Mouse (Mus musculus) T-helper 17 cell (primary cell): Measurements from ENCODE around the gene Acvr1.

ENCODE experiments used
- in situ Hi-C, 2 experiments: fragments of 300-600 bp; cut with MboI, MseI; formaldehyde crosslinking; loops; 1 replicate in 1 of 2; 2 replicates in 1 of 2; pipeline ENCODE4 v1.15.1; 2025; ENCODE audit warnings: high pct_unique_total_duplicates in 2 of 2

Gene Acvr1

DNA sequence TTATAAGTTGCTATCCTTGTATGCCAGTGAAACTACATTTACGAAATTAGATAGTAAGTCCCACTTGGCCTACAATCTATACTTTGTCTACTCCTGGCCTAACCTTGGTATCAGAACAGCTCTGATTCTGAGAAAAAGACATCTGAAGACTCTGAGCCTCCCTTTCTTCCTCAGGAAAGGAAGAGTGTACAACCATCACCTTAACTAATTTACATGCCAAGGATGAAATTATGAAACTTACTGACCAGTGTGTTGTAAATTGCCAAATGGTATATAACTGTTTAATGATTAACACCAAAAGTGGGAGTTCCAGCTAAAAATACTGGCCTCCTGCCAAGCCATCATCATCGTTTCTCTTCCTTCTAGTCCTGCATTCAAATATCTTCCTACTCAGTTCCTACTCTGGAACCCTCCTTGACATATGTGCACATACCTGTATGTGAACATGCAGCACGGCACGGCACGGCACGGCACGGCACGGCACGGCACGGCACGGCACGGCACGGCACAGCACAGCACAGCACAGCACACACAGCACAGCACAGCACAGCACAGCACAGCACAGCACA, 141.4 kb downstream of the Acvr1 start:
- in situ Hi-C loops: no loop called here

DNA sequence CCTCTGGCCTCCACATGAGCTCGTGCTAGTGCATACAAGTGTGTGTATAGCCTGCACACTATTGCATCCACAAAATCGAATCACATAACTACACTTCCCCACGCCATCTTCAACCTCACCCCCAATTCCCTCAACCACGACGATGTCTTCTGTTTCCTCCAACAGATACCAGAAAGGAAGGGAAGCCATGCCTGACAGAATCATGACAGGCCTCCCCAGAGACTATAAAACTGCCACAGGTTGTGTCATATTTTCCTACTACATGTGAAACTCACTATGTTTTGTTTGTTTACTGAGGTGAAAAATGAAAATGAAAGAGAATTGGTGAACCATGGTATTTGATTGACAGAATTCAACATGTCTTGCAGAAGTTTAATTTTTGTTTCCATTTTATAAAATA, 143.6 kb downstream of the Acvr1 start:
- in situ Hi-C loops: loop anchor here in 1 of 2 experiments (25.0 kb wide), 1 partner anchor 211 kb away; no protein-coding TSS in a partner anchor

DNA sequence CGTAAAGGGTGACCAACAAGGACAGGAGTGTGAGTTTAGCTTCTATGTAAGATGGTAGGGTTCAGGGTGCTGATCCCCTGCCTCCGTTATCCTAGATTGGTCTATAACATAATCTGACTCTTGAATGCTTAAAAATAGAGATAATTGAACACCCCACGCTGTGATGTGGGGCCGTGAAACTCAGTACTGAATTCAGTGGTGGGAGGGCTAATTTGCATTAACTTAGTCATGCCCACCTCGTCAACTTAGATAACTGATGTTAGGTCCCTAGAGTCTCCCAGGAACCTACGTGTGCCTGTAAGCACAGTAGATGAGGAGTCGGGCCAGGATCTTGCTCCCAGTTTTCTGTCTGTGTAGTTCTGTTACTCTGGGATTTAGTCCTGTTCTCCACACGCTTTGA, 147.4 kb downstream of the Acvr1 start:
- in situ Hi-C loops: loop anchor here (5.0 to 25.0 kb wide), 3 partner anchors 207 to 395 kb away; no protein-coding TSS in a partner anchor

DNA sequence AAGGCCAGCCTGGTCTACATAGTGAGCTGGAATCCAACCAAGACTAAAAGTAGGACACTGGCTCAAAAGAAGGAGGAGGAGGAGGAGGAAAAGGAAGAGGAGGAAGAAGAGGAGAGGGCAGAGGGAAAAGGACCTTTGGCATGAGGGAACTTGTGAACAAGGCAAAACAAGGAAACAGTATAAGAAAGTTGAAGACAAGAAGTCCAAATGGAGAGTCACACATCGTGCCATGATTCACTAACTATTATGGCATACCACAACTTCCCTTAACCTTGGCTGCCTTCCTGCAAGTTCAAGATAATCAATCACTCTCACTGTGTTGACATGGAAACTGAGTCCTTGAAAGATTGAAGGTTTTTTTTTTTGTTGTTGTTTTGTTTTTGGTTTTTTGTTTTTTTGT, 148.8 kb downstream of the Acvr1 start:
- in situ Hi-C loops: loop anchor here (5.0 to 25.0 kb wide), 3 partner anchors 206 to 393 kb away; no protein-coding TSS in a partner anchor

DNA sequence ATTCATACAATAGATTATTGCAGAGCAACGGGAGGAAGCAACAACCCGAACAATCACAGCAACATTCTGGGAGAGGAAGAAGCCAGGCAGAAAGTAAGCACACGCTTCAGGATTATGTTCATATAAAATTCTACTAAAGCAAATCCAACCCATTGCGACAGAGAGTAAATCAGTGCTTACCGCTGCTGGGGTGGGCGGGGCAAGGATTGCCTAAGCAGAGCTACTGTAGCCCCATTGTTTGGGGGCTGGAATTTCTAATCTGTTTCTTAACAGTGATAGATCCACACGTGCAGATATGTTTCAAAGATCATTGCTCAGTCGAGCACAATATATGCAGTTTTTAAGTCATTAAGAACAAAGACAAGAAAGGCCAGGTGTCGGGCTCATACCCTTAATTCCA, 149.3 kb downstream of the Acvr1 start:
- in situ Hi-C loops: loop anchor here (5.0 to 25.0 kb wide), 3 partner anchors 205 to 393 kb away; no protein-coding TSS in a partner anchor

DNA sequence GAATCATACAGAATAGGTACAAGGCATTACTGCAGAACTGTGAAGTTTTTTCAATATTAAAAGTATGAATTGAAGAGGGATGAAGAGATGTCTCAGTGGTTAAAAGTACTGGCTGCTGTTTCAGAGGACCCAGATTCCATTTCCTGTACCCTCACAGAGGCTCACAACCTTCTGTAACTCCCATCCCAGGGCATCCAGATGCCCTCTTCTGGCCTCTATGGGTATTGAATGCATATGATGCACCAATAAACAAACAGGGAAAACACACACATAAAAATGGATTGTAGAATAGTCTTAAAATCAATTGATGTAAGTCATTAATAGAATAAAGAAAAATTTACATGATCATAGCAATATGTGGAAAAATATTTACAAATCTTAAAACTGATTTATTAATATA, 151.9 kb downstream of the Acvr1 start:
- in situ Hi-C loops: loop anchor here (5.0 to 25.0 kb wide), 3 partner anchors 203 to 390 kb away; no protein-coding TSS in a partner anchor

DNA sequence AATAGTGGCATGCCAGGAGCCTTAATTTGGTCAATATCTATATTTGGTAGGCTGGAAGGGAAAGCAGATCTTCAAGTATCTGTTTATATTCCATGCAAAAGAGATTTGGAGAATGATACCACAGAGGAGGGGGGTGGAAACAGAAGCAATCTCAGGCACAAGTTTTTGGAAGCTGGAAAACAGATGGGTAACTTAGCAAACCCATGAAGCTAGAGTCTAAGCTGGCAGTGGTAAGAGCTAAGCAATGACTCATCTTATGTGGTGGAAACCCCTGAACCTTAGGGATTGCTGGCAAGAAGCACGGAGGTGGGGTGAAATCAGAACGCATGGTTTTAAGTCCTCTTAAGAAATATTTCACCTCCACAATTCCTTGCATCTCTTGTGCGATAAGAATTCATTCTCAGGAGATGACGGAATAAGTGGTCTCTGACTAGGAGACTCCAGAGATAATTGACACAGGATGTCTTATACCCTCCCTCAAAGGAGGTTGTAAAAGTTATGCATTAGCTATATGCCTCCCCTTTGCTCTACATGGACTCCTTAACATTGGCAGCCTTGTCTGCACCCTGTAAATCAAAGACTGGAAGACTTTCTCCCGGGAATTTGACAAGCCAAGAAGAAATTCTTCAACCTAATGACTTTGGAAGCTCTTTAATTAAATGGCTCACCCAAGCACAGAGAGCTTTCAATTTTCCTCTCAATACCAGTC, 157.9 kb downstream of the Acvr1 start:
- in situ Hi-C loops: loop anchor here in 1 of 2 experiments (25.0 kb wide), 1 partner anchor 197 kb away; no protein-coding TSS in a partner anchor

DNA sequence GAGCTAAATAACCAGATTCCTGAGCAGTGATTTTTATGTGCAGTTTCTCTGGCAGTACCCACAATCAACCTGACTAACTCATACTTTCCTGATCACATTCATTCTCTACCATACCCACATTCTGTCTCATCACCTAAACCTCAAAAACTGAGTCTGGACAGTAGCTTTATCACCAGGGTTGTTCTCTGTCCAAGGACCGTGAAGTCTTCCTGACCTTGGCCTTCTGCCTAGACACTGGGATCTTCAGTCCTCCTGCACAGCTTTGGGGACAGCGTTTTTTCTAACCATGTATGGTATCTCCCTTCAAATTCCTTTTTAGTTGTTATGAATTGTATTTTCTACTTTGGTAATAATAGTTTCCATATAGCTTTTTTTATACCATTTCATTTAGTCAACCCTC, 163.5 kb downstream of the Acvr1 start:
- in situ Hi-C loops: loop anchor here in 1 of 2 experiments (25.0 kb wide), 1 partner anchor 191 kb away; no protein-coding TSS in a partner anchor

DNA sequence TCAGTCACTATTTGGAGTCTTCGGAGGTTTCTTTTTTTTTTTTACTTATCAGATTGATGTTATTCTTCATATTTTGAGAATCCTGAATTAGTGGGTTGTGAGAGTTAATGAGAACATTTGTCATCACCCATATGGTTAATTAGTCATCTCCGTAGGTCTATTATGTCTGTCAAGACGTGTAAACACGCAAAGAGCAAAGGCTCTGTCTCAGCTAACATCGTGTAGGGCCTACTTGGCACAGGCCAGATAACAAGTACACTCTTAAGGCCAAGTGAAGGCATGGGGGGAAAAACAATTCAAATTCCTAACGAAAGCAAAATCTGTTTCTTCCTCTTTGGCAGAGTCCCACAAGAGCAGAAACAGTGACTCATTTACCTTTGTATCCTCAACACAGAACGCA, 178.4 kb downstream of the Acvr1 start:
- in situ Hi-C loops: no loop called here

DNA sequence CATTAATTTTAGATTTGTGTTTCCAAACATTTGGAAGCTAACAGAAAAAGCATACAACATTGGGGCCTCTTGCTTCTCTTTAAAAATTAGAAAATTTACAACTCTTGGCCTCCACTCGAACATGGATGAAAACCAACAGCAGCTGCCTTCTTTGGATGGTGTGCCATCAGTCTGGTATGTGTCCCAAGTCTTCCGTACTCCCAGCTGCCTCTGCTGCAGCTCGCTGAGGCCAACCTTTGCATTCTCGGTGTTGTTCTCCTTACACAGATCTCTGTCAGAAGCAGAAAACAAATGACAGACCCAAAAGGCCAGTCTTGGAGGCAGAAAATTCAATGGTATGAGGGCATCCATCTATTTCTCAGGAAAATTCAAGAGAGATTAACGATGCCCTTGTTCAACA, 186.9 kb downstream of the Acvr1 start:
- in situ Hi-C loops: no loop called here

DNA sequence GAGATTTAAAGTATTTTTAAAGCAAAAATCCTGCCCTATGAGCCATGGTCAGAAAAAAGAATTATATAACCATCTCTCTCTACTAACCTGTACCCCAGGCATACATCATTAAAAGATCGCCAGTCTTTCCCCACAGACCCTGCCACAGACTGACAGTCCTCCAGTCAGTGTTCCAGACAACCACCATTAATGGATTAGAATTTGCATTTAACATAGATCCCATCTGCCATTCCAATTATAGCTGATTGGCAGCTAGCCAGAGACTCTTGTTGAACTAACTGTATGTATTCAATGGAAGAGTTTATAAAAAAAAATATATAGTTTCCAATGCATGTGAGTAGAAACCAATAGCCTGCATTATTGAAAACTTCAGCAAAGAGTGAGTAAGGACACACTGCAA, 187.5 kb downstream of the Acvr1 start:
- in situ Hi-C loops: no loop called here

DNA sequence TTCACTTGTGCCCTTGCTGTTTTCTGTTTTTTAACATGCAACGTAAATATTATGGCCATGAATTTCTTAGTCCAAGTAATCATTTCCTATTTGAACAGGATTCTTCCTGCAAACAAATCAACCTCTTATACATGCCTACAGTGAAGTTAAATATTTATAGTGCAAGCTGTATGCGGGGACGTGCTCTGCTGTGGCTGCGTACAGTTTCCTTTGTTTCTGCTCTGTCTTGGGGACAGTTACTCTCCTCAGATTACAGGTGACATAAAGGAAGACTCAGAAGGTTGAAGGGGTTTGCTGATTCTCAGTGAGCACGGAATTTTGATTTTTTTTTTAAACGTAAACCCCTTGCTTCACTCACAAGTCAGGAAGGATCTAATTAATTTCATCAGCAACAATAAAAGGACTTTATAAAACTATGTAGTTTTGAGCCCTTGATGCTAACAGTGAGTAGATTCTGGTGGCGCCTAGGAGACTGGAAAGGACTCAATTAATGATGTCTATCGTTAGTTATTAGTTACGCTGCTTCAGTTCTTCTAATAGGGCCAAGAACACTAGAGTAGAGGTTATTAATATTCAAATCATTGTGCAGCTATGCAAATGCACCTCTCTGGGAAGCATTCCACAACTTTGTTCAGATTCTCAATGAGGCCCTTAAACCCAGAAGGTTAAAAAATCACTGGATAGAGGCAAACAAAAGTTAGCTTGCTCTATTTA, 189.4 kb downstream of the Acvr1 start:
- in situ Hi-C loops: no loop called here

DNA sequence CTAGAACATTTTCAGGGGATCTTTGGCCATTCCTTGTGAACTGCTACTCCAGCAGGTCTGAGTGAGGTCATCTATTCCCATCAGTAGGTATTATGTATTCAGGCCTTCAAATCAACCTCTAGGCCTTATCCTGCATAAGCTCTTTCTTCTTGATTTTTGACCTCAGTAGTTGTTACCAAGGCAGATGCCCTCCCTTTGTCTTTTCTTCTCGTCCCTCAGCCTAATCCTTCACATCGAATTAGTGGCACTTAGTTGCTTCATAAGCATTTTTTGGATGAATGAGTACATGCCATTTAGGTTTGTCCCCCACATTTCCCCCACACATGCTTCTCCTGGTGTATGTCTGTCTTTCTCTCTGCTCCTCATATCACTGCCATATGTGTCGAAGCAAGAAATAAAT, 200.8 kb downstream of the Acvr1 start:
- in situ Hi-C loops: no loop called here

DNA sequence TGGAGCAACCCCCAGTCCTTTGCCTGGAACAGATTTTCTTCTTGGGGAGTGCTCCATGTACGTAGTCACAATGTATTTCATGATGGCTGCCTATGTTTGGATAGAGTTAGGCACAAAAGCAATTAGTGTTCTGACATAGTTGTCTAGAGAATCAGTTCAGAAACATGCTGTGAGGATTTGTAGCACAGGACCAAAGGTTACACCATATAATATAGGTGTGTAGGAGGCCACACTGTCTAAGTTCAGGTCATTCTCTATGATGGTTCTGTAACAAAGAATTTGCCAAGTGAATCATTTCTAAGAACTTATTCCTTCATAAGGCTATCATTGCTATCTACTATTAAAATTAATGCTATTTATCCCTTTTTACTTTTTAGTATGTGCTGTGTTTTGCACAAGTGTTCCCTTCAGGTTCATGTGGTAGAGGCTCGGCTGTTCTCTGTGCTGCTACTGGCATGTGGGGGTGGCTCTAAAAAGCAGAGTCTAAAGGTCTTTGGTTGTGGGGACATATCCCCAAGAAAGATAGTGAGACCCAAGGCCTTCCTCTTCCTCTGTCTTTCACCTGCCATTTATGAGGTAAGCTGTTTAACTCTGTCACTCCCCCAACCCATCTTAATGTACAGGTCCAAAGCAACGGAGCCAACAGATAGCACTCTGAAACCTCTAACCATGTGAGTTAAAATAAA, 205.5 kb downstream of the Acvr1 start:
- in situ Hi-C loops: no loop called here

DNA sequence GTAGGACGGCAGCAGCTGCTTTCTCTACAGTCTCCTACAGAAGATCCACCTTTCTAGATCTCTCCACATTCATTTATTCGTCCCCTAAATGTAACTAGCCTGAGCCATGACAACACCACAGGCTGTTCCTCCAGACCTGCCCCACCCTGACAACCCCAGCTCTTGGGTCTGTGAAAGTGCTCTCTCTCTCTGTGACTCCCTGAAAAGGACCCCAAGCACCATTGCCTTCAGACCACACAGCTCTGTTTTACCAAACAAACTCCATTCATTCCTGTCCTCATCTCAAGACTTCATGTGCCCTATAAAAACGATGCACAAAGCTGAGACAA, 208.9 kb downstream of the Acvr1 start:
- in situ Hi-C loops: no loop called here

DNA sequence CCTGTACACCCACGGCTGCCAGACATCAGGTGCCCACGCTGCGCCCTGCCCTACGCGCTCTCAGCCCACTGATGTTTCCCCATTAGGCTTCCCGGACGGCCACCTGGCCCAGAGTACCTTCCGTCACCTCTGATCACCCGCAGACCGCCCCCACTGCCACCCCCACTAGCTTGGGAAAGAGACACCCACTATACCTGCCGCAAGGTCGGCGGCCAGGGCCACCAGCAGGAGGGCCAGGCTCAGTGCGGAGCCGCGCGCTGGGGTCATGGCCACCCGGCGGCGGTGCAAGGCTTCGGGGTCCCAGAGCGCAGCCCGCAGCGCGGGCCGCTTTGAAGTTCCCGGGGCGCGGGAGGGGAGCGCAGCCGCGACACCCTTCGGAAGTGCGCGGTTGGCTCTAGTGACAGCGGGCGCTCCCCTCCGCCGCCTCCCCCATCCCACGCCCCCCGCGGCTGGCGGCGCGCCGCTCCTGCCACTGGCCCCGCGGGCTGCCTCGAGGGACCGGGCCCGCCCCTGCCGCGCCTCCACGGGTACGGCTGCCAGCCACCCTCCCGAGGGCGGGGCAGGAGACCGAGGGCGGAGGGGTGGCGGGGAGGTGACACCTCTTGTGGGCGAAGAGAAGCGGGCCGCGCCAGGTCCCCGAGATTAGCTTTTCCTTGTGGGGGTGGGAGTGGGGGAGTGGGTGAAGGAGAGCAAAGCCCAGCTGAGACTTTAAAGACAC, 209.4 kb downstream of the Acvr1 start, which contains the start of gene Acvr1c:
Acvr1c (minus strand) TSS at position 482 of the 718 bp plus-strand sequence.
- in situ Hi-C loops: no loop called here

DNA sequence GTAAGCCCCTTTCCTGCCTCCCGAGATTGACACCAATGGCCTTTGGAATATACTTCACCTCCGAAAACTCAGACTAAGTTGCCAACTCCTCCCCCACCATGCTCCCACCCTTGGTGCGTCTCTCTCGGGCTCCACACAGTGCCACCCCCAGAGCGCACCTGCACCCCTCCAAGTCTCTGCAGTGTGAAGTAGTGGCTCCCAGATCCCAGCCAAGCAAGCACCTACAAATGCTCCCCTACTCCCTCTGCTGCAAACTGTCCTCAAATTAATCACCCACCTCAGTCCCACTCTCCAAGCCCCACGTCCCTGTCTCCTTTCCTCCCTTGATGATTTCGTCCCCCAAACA, 209.9 kb downstream of the Acvr1 start:
- in situ Hi-C loops: no loop called here

DNA sequence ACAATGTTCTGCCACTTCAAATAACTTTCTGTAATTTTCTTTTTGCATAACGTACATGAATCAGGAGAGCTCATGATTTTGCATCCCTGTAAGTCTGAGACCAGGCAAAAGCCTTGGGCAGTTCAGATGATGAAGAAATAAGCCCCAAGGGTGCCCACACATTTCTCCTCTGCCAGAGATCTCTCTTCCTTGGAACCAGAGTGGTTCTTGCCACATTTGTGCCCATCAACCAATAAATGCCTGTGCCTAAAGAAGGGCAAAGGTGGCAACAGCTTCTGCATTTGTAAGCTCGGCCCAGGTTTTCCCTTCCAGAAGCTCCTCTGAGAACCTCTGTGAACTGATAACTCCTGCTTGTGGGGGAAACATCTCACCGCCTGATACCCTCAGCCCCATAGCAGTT, 212.6 kb downstream of the Acvr1 start:
- in situ Hi-C loops: no loop called here

DNA sequence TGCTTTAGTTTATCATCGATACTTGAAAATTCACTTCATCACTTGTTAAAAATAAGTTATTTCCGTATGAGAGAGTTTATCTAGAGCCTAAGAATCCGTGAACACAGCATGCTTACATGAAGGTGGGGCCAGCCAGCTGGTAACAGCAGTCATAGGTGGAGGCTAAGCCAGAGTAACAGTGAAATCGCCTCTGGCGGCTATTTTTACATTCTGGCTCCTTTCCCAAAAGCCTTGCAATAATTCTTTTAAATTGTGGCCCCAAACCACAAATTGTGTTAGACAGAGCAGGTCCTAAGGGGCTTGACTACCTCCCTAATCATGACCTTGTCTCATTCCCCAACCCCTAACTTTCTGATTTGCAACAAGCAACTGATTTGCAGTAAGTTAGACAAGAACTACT, 214.1 kb downstream of the Acvr1 start:
- in situ Hi-C loops: no loop called here

DNA sequence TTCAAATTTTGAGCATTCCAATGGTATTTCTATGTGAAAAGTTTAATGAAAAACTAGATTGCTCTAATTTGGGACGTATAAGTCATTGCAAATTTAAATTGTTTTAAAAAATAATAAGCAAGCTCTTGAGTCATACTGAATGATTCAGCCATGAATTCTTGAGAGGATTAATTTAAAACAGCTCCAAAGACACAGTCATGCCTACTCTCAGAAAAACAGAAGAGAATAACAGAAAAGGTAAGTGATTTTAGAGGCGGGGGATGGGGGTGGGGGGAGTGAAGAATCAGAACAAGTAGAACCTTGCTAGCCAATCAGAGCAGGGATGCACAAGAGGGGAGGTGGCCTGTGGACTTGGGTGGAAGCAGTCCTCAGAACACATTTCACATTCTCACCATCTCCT, 216.3 kb downstream of the Acvr1 start:
- in situ Hi-C loops: no loop called here
